Mouse (Mus musculus): ENCODE measurements around the gene Cmpk1. TPM values are rescaled to one million over a fixed set of nuclear protein-coding genes. Genes with fewer than 3 reads are reported as not detected.

The Cmpk1 gene
- total RNA-seq, 1 experiment from 2014 or later = 184 TPM

DNA sequence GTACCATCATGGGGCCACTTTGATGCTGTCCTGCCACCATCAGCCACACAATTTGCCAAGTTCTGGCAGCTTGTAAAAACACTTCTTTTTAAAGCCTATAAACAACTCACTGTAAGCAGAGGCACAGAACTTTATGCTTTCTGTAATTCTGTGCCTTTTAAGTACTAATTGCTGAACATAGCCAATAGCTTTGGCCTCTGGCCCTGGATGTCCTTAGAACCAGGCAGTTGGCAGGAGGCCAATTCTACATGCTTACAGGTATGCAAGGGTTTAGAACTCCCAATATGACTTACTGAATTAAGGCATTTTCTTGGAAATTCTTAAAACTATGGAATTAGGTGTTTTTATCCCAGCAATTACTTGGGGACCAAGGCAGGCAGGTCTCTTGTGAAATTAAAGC is 29.6 kb downstream of the Cmpk1 start:
- ATAC-seq (replicated peaks in 1 of 2; ENCODE audit: insufficient read depth in 1 of 2, low FRiP score in 2 of 2, low TSS enrichment in 1 of 2, low read depth in 1 of 2, poor library complexity in 2 of 2, severe bottlenecking in 2 of 2) = no peak

DNA sequence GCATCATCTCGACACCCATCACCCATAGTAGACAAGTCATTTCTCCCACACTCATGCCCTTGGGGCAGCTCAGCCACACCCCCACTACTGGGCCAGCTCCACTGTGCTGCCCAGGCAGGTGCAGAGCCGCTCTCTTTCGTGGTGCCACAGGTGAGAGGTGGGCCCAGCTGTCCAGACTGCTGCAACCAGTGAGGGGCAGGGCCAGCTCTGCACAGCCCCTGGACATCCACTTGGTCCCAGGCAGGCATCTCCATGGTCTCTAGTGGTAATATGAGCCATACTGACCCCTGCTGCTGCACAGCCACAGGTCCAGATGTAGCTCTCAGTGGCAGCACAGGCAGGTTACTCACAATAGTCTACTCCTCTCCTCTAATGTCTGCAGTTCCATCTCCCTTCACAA is 33.9 kb downstream of the Cmpk1 start:
- ATAC-seq (replicated peaks in 1 of 2; ENCODE audit: insufficient read depth in 1 of 2, low FRiP score in 2 of 2, low TSS enrichment in 1 of 2, low read depth in 1 of 2, poor library complexity in 2 of 2, severe bottlenecking in 2 of 2) = no peak

DNA sequence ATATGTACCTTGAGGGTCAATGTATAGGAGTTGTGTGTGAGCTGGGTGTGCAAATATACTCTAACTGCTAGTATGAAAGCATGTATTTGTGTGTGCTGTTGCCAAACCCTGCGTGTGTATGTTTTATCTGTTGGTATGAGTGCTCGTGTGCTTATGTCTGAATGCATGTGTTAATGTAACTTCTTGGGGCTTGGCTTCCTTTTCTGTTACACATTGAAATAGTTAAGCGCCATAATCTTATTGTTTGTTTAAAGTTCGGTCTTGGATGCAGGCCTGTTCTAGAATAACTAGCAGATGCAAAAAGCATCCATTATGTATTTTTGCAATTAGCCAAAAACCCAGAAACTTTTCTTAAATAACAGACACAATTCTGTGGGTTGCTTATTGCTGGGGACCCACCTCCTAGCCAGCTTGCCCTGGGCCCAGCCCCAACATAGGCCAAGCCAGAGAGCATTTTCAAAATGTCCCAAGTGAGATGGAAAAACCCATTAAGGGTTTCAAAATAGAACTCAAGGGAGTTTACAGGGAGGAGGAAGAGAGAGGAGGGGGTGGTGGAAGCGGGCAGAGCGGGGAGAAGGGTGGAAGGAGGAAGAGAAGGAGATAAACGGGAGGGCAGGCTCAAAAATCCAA is 39.1 kb downstream of the Cmpk1 start:
- ATAC-seq (replicated peaks in 1 of 2; ENCODE audit: insufficient read depth in 1 of 2, low FRiP score in 2 of 2, low TSS enrichment in 1 of 2, low read depth in 1 of 2, poor library complexity in 2 of 2, severe bottlenecking in 2 of 2) = no peak

DNA sequence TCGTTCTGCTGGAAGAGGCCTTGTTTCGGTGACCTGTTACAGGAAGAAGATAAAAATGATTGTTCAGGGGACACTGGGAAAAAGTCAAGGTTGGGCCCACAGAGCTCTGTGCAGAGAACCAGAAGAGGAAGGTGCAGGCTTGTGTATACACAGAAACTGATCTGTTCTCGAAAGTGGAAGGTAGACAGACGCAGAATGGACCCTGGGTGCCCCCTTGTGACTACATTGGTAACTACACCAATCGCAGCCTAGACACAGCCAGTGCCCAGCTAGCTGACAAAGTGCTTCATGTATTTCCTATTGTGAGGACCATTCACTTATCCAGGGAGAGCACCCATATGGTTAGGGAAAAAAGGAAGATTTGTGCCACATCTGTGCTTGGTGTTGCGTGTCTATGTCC is 39.6 kb downstream of the Cmpk1 start:
- peak; percentile 94 to 98 for ATAC-seq (replicated peaks in 1 of 2; ENCODE audit: insufficient read depth in 1 of 2, low FRiP score in 2 of 2, low TSS enrichment in 1 of 2, low read depth in 1 of 2, poor library complexity in 2 of 2, severe bottlenecking in 2 of 2)

DNA sequence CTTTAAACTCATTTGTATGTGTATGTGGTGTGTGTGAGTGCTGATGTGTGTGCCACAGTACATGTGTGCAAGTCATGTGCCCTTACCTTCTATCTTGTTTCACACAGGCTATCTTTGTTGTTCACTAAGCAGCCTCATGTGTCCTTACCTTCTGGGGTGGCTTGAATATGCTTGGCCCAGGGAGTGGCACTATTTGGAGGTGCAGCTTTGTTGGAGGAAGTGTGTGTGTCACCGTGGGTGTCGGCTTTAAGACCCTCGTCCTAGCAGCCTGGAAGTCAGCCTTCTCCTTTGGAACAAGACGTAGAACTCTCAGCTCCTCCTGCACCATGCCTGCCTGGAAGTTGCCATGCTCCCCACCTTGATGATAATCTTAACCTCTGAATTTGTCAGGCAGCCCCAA is 40.6 kb downstream of the Cmpk1 start:
- ATAC-seq (replicated peaks in 1 of 2; ENCODE audit: insufficient read depth in 1 of 2, low FRiP score in 2 of 2, low TSS enrichment in 1 of 2, low read depth in 1 of 2, poor library complexity in 2 of 2, severe bottlenecking in 2 of 2) = no peak

DNA sequence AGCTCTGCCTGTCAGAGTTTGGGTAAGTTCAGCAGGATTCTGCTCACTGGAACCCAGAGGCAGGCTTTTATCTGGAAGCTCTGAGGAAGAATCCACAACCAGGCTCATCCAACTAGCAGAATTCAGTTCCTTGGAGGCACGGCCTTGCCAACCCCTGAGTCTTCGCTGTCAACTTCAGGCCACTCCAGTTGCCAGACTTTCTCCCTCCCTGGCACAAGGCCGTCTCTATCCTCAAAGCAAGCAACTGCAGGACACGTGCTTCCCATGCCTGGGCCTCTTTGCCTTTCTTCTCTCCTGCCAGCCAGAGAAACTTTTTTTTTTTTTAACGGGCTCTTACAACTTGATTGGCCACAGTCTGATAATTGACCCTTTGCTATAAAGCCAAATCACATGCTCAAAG is 42.0 kb downstream of the Cmpk1 start:
- no peak for ATAC-seq (replicated peaks in 1 of 2; ENCODE audit: insufficient read depth in 1 of 2, low FRiP score in 2 of 2, low TSS enrichment in 1 of 2, low read depth in 1 of 2, poor library complexity in 2 of 2, severe bottlenecking in 2 of 2)

DNA sequence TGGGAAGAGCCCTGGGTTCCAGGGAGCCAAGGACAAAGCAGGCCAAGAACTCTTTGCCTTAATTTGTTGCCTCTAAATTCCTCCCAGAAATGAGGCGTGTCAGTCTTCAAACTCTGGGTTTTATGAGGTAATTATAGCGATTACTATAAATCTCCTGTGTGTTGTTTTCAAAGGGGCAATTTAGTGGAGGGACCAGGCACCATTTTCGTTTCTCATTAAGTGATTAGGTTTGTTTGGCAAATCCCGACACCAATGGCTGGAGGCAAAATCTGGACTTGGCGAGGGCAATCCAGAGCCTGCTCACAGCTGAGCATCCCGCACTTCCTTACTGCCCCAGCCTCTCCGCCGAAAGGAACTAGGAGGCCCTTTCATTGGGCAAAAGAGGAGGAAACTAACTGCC is 44.5 kb downstream of the Cmpk1 start:
- no peak for ATAC-seq (replicated peaks in 1 of 2; ENCODE audit: insufficient read depth in 1 of 2, low FRiP score in 2 of 2, low TSS enrichment in 1 of 2, low read depth in 1 of 2, poor library complexity in 2 of 2, severe bottlenecking in 2 of 2)

DNA sequence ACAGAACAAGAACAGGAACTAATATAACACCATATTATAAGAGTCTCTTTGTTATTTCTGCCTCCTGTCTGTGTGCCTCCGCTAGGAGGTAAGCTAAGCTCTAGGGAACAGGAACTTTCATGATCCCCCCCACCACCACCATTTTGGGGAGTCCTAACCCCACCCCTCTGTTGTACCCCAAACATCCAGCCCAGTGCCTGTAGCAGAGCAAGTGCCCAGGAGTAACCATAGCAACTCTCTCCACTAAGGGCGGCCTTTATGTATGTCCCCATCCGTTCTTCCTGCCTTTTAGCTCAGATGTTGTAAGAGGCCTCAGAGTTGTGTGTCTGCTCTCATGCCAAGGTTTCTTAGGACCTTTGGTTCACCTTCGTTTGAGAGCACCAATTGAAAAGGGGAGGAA is 44.9 kb downstream of the Cmpk1 start:
- peak in 1 of 2 experiments; percentile 18; a peak in 1 of 4 replicates for ATAC-seq (replicated peaks in 1 of 2; ENCODE audit: insufficient read depth in 1 of 2, low FRiP score in 2 of 2, low TSS enrichment in 1 of 2, low read depth in 1 of 2, poor library complexity in 2 of 2, severe bottlenecking in 2 of 2)

DNA sequence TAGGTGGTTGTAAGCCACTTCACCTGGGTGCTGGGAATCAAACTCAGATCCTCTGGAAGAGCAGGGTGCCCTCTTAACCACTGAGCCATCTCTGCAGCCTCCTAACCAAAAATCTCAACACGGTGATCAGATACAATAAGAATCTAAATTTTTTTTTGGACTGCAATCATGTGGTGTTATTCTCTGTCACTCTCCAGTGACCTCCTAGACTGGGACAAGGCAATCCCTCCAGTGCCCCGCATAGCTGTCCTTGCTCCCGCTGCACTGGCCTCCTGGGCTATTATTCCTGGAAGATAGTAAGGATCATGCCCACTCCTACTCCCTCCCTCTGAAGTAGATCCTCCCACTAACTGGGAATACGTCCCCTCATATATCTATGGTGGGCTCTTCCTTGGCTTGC is 45.7 kb downstream of the Cmpk1 start:
- no peak for ATAC-seq (replicated peaks in 1 of 2; ENCODE audit: insufficient read depth in 1 of 2, low FRiP score in 2 of 2, low TSS enrichment in 1 of 2, low read depth in 1 of 2, poor library complexity in 2 of 2, severe bottlenecking in 2 of 2)

DNA sequence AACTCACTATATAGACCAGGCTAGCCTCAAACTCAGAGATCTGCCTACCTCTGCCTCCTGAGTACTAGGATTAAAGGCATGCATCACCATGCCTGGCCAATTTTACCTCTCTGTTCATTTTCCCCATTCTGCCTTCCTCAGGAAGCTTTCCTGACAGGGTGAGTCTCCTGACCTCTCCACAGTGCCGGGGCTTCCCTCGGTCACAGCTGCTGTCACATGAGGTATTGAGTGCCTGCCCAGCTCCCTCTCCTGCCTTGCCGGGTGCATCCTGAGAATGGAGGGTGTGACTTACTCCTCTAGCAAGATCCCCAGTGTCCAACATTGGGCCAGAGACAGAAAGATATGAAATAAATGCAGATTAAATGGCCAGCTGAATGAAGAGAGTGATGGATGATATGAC is 48.8 kb downstream of the Cmpk1 start:
- no peak for ATAC-seq (replicated peaks in 1 of 2; ENCODE audit: insufficient read depth in 1 of 2, low FRiP score in 2 of 2, low TSS enrichment in 1 of 2, low read depth in 1 of 2, poor library complexity in 2 of 2, severe bottlenecking in 2 of 2)

DNA sequence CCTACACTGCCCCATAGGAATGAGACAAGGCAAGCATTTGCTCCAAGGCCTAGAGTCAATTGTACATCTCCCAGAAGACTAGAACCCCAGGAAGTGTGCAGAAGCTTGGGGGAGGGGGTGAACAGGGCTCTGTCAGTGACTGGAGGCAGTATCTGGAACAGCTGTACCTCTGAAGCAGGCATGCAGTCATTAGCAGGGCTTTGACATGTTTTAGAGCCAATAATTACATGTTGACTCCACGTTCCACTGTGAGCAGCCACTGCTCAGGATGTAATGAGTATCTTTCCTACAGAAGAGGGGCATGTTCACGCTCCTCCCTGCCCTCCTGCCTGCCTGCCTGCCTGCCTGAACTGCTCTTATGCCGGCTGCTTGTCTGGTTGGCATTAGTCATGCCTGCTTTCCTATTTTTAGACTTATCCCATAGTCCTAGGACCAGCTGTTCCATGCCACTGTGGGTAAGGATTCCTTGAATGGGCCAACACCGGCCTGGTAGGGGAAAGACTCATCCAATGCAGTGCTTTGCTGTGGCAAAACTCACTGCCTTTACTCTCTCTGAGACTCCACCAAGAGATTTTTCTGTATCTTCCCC is 49.5 kb downstream of the Cmpk1 start:
- ATAC-seq (replicated peaks in 1 of 2; ENCODE audit: insufficient read depth in 1 of 2, low FRiP score in 2 of 2, low TSS enrichment in 1 of 2, low read depth in 1 of 2, poor library complexity in 2 of 2, severe bottlenecking in 2 of 2) = no peak

DNA sequence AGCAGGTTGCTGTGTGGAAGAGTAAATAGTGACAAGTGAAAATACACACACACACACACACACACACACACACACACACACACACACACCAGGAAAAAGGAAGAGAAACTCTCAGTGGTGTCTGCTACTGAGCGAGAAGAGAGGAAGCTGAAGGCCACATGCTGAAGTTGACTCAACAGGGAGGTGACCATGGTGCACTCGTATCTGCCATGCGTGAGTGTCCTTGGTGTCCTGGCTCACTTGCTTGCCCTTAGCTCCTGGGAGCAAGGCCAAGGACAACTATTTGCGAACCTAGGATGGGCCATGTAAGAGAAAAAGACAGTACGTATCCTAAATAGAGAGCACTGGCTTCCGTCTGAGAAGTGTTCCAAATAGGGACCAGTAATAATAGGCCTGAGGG is 52.9 kb downstream of the Cmpk1 start:
- ATAC-seq (replicated peaks in 1 of 2; ENCODE audit: insufficient read depth in 1 of 2, low FRiP score in 2 of 2, low TSS enrichment in 1 of 2, low read depth in 1 of 2, poor library complexity in 2 of 2, severe bottlenecking in 2 of 2) = no peak

DNA sequence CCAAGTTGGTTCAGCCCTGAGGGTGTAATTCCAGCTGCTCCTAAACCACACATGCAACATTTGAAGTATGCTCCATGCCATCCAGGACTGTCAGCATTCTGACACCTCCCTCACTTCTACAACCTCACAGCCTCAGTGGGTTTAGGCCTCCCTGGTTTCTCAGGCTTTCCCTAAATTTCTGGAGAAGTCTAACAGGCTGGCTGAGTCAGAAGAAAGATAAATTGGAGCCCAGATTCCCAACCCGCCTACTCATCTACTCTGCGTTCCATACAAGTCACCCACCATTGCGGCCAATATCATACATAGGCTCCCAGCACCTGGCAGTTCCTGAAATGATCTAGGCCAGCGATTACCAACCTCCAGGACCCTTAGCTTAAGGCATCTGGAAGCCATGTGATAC is 54.3 kb downstream of the Cmpk1 start:
- no peak for ATAC-seq (replicated peaks in 1 of 2; ENCODE audit: insufficient read depth in 1 of 2, low FRiP score in 2 of 2, low TSS enrichment in 1 of 2, low read depth in 1 of 2, poor library complexity in 2 of 2, severe bottlenecking in 2 of 2)

DNA sequence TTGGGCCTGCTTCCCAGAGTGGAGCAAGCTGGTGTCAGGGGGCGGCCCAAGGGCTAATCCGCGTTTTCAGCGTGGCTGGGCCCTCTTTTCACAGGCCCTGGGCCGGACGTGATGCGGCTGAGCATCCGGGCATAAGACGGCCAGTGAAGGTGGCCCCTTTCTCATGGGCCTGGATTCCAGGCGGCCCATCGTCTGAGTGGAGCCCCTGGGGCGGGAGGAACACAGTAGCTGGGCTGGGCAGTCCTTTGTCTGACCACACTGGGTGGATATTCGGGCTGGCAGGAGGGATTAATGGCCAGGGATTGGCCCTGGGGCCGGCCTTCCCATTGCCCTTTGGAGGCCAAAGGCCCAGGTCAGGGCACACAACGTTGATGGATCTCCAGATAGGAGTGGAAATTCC is 57.9 kb downstream of the Cmpk1 start:
- no peak for ATAC-seq (replicated peaks in 1 of 2; ENCODE audit: insufficient read depth in 1 of 2, low FRiP score in 2 of 2, low TSS enrichment in 1 of 2, low read depth in 1 of 2, poor library complexity in 2 of 2, severe bottlenecking in 2 of 2)

DNA sequence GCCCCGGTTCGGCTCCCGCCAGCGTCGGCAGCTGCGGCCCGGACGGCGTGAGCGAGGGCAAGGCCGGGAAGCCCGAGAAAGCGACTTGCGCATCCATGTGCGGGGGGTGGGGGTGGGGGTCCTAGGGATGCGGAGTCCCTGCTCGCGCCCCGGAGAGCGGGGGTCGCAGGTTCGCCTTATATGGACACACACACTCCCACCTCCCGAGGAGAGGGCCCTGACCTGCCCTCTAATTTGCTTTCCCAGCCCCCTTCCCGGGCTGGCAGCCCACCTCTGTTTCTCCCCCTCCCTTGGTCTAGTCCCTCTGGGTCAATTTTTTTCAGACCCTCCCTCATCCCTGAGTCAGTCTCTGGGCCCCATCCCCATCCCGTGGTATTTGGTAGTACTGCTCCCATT is 61.1 kb downstream of the Cmpk1 start, which contains the start of gene Foxe3:
Gene Foxe3 (minus strand): TSS at position 97 of the 396 bp plus-strand sequence.
- no peak; a peak in 1 of 4 replicates for ATAC-seq (replicated peaks in 1 of 2; ENCODE audit: insufficient read depth in 1 of 2, low FRiP score in 2 of 2, low TSS enrichment in 1 of 2, low read depth in 1 of 2, poor library complexity in 2 of 2, severe bottlenecking in 2 of 2)

DNA sequence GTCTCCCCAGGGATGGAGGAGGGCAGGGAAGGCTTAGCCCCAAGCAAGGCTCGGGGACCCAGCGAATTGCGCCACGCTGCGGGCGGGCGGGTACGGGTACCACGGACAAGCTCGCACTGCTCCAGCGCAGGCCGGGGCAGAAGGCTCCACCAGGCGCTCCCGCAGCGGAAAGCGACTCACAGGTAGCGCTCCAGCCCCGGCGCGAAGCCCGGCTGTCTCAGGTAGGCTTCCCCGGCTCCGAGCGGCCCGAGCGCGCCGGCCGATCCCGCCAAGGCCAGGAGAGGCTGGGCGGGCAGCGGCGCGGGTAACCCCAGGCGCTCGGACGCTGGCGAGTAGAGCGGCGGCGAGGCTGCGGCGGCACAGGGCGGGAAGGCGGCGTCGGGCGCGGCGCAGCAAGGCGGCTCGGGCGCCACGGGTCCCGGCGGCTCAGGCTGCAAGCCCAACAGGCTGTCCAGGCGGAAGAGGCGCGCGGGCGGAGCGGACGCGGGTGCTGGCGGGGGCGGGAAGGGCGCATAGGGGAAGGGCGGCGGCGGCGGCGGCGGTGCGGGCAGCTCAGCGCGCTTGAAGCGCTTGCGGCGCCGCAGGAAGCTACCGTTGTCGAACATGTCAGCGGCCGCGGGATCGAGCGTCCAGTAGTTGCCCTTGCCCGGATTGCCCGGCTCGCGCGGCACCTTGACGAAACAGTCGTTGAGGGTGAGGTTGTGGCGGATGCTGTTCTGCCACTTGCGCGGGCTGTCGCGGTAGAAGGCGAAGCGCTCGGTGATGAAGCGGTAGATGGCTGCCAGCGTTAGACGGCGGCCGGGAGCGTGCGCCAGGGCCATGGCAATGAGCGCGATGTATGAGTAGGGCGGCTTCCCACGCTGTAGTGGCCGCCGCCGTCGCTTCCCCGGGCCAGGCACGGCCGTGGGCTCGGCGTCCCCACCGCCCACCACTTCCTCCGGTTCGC is 61.8 kb downstream of the Cmpk1 start:
- peak in 1 of 2 experiments; percentile 55; a peak in 2 of 4 replicates for ATAC-seq (replicated peaks in 1 of 2; ENCODE audit: insufficient read depth in 1 of 2, low FRiP score in 2 of 2, low TSS enrichment in 1 of 2, low read depth in 1 of 2, poor library complexity in 2 of 2, severe bottlenecking in 2 of 2)

DNA sequence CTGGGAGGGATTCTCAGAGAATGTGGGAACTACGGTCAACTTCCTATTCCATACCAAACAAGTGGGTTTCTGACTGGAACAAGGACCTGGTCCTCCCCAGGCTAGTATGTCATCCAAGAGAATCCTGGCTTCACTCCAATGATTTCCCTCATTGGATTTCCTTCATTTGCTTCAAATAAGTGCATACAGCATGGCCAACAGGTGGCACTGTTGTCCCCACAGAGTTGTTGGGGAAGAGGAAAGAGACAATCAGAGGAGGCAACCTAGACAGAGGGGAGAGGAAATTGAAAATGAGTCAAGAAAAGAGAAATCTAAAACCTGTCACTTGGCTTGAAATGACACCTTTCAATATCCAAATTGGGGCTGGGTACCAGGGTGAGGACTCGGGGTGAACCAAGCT is 70.0 kb downstream of the Cmpk1 start:
- peak in 1 of 2 experiments; percentile 68; a peak in 2 of 4 replicates for ATAC-seq (replicated peaks in 1 of 2; ENCODE audit: insufficient read depth in 1 of 2, low FRiP score in 2 of 2, low TSS enrichment in 1 of 2, low read depth in 1 of 2, poor library complexity in 2 of 2, severe bottlenecking in 2 of 2)

DNA sequence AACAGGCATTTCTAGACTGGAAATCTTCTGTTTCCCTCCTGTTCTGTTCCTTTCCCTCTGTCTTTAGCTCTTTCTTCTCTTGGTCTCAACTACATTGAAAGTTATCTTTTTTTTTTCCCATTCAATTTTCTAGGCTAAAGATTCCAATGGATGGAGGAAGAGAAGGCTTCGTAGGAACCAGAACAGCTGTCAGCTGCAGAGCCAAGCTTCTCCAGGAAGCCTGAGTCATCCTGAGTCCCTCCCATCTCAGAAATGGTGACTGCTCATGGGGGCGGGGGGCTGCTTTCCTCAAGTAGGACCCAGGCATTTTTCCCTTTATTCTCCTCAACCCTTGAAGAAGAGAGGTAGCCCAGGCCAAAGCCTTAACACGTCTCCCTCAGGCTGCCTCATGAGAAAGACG is 71.0 kb downstream of the Cmpk1 start:
- no peak for ATAC-seq (replicated peaks in 1 of 2; ENCODE audit: insufficient read depth in 1 of 2, low FRiP score in 2 of 2, low TSS enrichment in 1 of 2, low read depth in 1 of 2, poor library complexity in 2 of 2, severe bottlenecking in 2 of 2)
